Mouse (Mus musculus) midbrain, embryonic 11.5 days (tissue): Measurements from ENCODE around the gene En1. TPM values are rescaled to one million over a fixed set of nuclear protein-coding genes. Genes with fewer than 3 reads are reported as not detected.

Experiments
- ATAC-seq: fragments of 200-750 bp; cut with Nextera tagmentation; 2 replicates; pipeline ENCODE4 v1.8.0; 2017; ENCODE audit warnings: moderate TSS enrichment, moderate library complexity; ENCODE audit not compliant: low FRiP score
- DNase-seq: peaks from one replicate; pipeline ENCODE4 v3.0.0; 2015; ENCODE audit warnings: low spot score; ENCODE audit errors: missing footprints
- H3K27ac ChIP-seq: fragments of 300-500 bp; sonication (generic); 2 replicates; pipeline ENCODE4 v1.5.1; 2014; ENCODE audit warnings: low read depth, low read length
- H3K27me3 ChIP-seq: fragments of 300-500 bp; sonication (generic); 2 replicates; pipeline ENCODE4 v1.6.1; 2014; ENCODE audit warnings: mild to moderate bottlenecking, low read length, moderate library complexity, mixed read lengths; ENCODE audit not compliant: control insufficient read depth, insufficient read depth
- H3K36me3 ChIP-seq: fragments of 300-500 bp; sonication (generic); 2 replicates; pipeline ENCODE4 v1.6.1; 2014; ENCODE audit warnings: mild to moderate bottlenecking, low read length, moderate library complexity, mixed read lengths; ENCODE audit not compliant: control insufficient read depth, insufficient read depth
- H3K4me1 ChIP-seq: fragments of 300-500 bp; sonication (generic); 2 replicates; pipeline ENCODE4 v1.6.1; 2014; ENCODE audit warnings: low read length; ENCODE audit not compliant: control insufficient read depth, insufficient read depth
- H3K4me2 ChIP-seq: fragments of 300-500 bp; sonication (generic); 2 replicates; pipeline ENCODE4 v1.6.1; 2014; ENCODE audit warnings: mild to moderate bottlenecking, moderate library complexity
- H3K4me3 ChIP-seq: fragments of 300-500 bp; sonication (generic); 2 replicates; pipeline ENCODE4 v1.5.1; 2014; ENCODE audit warnings: low read depth, low read length
- H3K9ac ChIP-seq: fragments of 300-500 bp; sonication (generic); 2 replicates; pipeline ENCODE4 v1.6.1; 2014; ENCODE audit warnings: low read length
- H3K9me3 ChIP-seq: fragments of 300-500 bp; sonication (generic); 2 replicates; pipeline ENCODE4 v1.6.1; 2016; ENCODE audit warnings: low read length; ENCODE audit not compliant: control insufficient read depth
- WGBS: fragments of 180-500 bp; shearing (Covaris S2); extraction: QIAGEN DNeasy Blood & Tissue Kit; methylation state at CpG from one replicate; pipeline ENCODE4 v1.1.7; 2014; 5-methylcytosine and 5-hydroxymethylcytosine counted together
- polyA plus RNA-seq: library from polyadenylated mRNA; unstranded; fragments of >200 nt; fragmentation: Nextera tagmentation; extraction: Ambion mirVana; gene quantifications from 2 replicates; pipeline ENCODE4 v1.2.1, GENCODE M21; 2014

Gene En1
- polyA plus RNA-seq, 1 experiment from 2014 or later: 8.2 TPM

- H3K4me2 ChIP-seq: peak overlapping the region; percentile 82
- ATAC-seq: no peak
- peaks cover 90% of the 10 kb centered on the region for H3K27me3 ChIP-seq
- peak; percentile 95 for DNase-seq
- H3K9me3 ChIP-seq: no peaks in the 10 kb centered on the region
- no peak overlapping the region for H3K27ac ChIP-seq
- peak overlapping the region; percentile 57 for H3K4me3 ChIP-seq
- no peaks in the 10 kb centered on the region for H3K36me3 ChIP-seq
- 1% methylated on average over 16 of the region's 16 CpGs for WGBS
- peaks cover 10% of the 10 kb centered on the region for H3K4me1 ChIP-seq
- peak overlapping the region; percentile 47 for H3K9ac ChIP-seq
Observed at GRCm38 (mm10) chr1:120598196-120598940, 3.9 kb upstream of the En1 start.

- Histone ChIP-seq H3K4me1 (peaks cover 12% of the 10 kb centered on the region), H3K9ac (peak overlapping the region; percentile 32), H3K4me3 (peak overlapping the region; percentile 57), H3K9me3 (no peaks in the 10 kb centered on the region), H3K27ac (peak overlapping the region; percentile 30), H3K27me3 (peaks cover 86% of the 10 kb centered on the region), H3K4me2 (peak overlapping the region; percentile 82), H3K36me3 (no peaks in the 10 kb centered on the region)
- ATAC-seq (no peak), DNase-seq (peak; percentile 96)
- under 1% methylated on average over 25 of the region's 25 CpGs for WGBS
Observed at GRCm38 (mm10) chr1:120599321-120600148, 2.7 kb upstream of the En1 start.

GRCm38 (mm10) chr1:120600149-120600445 lies 2.1 kb upstream of the En1 start:
- peaks cover 86% of the 10 kb centered on the region for H3K27me3 ChIP-seq
- WGBS: under 1% methylated on average over 25 of the region's 25 CpGs
- ATAC-seq (no peak), DNase-seq (no peak)
- peak overlapping the region; percentile 57 for H3K4me3 ChIP-seq
- no peaks in the 10 kb centered on the region for H3K36me3 ChIP-seq
- H3K9me3 ChIP-seq: no peaks in the 10 kb centered on the region
- H3K4me2 ChIP-seq: peak overlapping the region; percentile 82
- H3K27ac ChIP-seq: peak overlapping the region; percentile 30; the same call in 1 of the 2 replicates
- peaks cover 12% of the 10 kb centered on the region for H3K4me1 ChIP-seq
- peak overlapping the region; percentile 32 for H3K9ac ChIP-seq

GRCm38 (mm10) chr1:120600516-120601252 lies 1.5 kb upstream of the En1 start:
- WGBS: 1% methylated on average over 19 of the region's 19 CpGs
- Histone ChIP-seq H3K4me2 (peak overlapping the region; percentile 82), H3K9me3 (no peaks in the 10 kb centered on the region), H3K36me3 (no peaks in the 10 kb centered on the region), H3K4me3 (peak overlapping the region; percentile 57), H3K4me1 (peaks cover 12% of the 10 kb centered on the region), H3K27me3 (peaks cover 86% of the 10 kb centered on the region), H3K27ac (no peak overlapping the region; the same call in 1 of the 2 replicates), H3K9ac (peak overlapping the region; percentile 32)
- ATAC-seq (no peak), DNase-seq (peak; percentile 95)

GRCm38 (mm10) chr1:120601253-120601836 lies 873 bp upstream of the En1 start:
- 1% methylated on average over 16 of the region's 16 CpGs for WGBS
- peak; percentile 98 for DNase-seq
- Histone ChIP-seq H3K9ac (peak overlapping the region; percentile 32), H3K9me3 (no peaks in the 10 kb centered on the region), H3K4me2 (peak overlapping the region; percentile 82), H3K36me3 (no peaks in the 10 kb centered on the region), H3K27ac (no peak overlapping the region), H3K4me1 (peaks cover 12% of the 10 kb centered on the region), H3K4me3 (peak overlapping the region; percentile 57), H3K27me3 (peaks cover 83% of the 10 kb centered on the region)
- ATAC-seq: no peak

GRCm38 (mm10) chr1:120602876-120603655 lies 848 bp downstream of the En1 start:
- Histone ChIP-seq H3K36me3 (no peaks in the 10 kb centered on the region), H3K9me3 (no peaks in the 10 kb centered on the region), H3K4me3 (peak overlapping the region; percentile 57), H3K27ac (peak overlapping the region; percentile 82), H3K4me2 (peak overlapping the region; percentile 82), H3K27me3 (peaks cover 75% of the 10 kb centered on the region), H3K4me1 (peaks cover 12% of the 10 kb centered on the region), H3K9ac (peak overlapping the region; percentile 80)
- WGBS: 1% methylated on average over 73 of the region's 83 CpGs
- peak; percentile 4 for ATAC-seq
- peak; percentile 97 for DNase-seq

GRCm38 (mm10) chr1:120603656-120604051 lies 1.4 kb downstream of the En1 start:
- peak; percentile 98 for DNase-seq

More at GRCm38 (mm10) chr1:120603656-120604051, 1.4 kb downstream of the En1 start:
- peaks cover 75% of the 10 kb centered on the region for H3K27me3 ChIP-seq
- H3K9me3 ChIP-seq: no peaks in the 10 kb centered on the region
- peak overlapping the region; percentile 82 for H3K27ac ChIP-seq
- ATAC-seq: no peak
- peaks cover 12% of the 10 kb centered on the region for H3K4me1 ChIP-seq
- H3K4me3 ChIP-seq: peak overlapping the region; percentile 57
- H3K4me2 ChIP-seq: peak overlapping the region; percentile 82
- peak overlapping the region; percentile 80 for H3K9ac ChIP-seq
- no peaks in the 10 kb centered on the region for H3K36me3 ChIP-seq
- WGBS: under 1% methylated on average over 35 of the region's 35 CpGs
